Mouse (Mus musculus) liver, embryonic 16.5 days (tissue): ENCODE results near the gene Il25. TPM values are rescaled to one million over a fixed set of nuclear protein-coding genes. Genes with fewer than 3 reads are reported as not detected.

Experiments used
- microRNA counts: library from miRNA; unstranded; fragments of <30 nt; microRNA quantifications from one replicate; lab custom pipeline; 2016
- microRNA-seq: library from miRNA; unstranded; fragments of <30 nt; microRNA quantifications from one replicate; pipeline ENCODE4, GENCODE M21; 2016
- polyA plus RNA-seq: library from polyadenylated mRNA; unstranded; fragments of >200 nt; fragmentation: Nextera tagmentation; extraction: Ambion mirVana; gene quantifications from 2 replicates; pipeline ENCODE4 v1.2.1, GENCODE M21; 2015

Il25 gene
- polyA plus RNA-seq, 1 experiment from 2014 or later = not detected

MicroRNAs encoded within 50 kb of the gene (microRNA counts, 519-probe panel; counts per million panel counts)
- 1,269 counts per million, percentile 9 among the panel's probes with 10 or more counts for microRNA mmu-miR-208a (lab: Ali Mortazavi, UCI)
- microRNA mmu-miR-208b (lab: Ali Mortazavi, UCI) = 1,228 counts per million, percentile 9 among the panel's probes with 10 or more counts

Small RNAs within 50 kb of the gene (microRNA-seq; reads per million reads assigned to microRNA genes)
- gene Mir208a (3.2 reads per million, percentile 10 among the genes with 10 or more reads in this experiment), gene Mir208b (53.9 reads per million, percentile 47 among the genes with 10 or more reads in this experiment)

Other genes with a start within 250 kb of the Il25 start
- gene 1700123O20Rik, start 246.5 kb upstream of the Il25 start, polyA plus RNA-seq = 40.2 and 42.6 TPM in 2 replicates
- 43.5 and 45.1 TPM in 2 replicates for gene Acin1, start 245.8 kb upstream of the Il25 start, polyA plus RNA-seq
- 0.05 and 0.06 TPM in 2 replicates for gene Gm29776, start 233.9 kb upstream of the Il25 start, polyA plus RNA-seq
- gene Cebpe, start 220.5 kb upstream of the Il25 start, polyA plus RNA-seq = 10.4 and 11.7 TPM in 2 replicates
- gene Slc7a8, start 150.7 kb upstream of the Il25 start, polyA plus RNA-seq = 3.0 and 4.9 TPM in 2 replicates
- not detected in 2 replicates for gene Rnf212b, start 118.6 kb upstream of the Il25 start, polyA plus RNA-seq
- 2.4 and 2.7 TPM in 2 replicates for gene Homez, start 61.7 kb upstream of the Il25 start, polyA plus RNA-seq
- 0.51 and 0.55 TPM in 2 replicates for gene Ppp1r3e, start 55.1 kb upstream of the Il25 start, polyA plus RNA-seq
- 0.42 and 0.69 TPM in 2 replicates for gene Bcl2l2, start 49.3 kb upstream of the Il25 start, polyA plus RNA-seq
- gene Gm20521, start 49.3 kb upstream of the Il25 start, polyA plus RNA-seq = 0.11 TPM in 1 of 2 replicates, not detected in the other
- gene Pabpn1, start 40.2 kb upstream of the Il25 start, polyA plus RNA-seq = 30.1 and 32.0 TPM in 2 replicates
- 1.3 and 1.5 TPM in 2 replicates for gene Slc22a17, start 19.6 kb upstream of the Il25 start, polyA plus RNA-seq
- gene Efs, start 6.6 kb upstream of the Il25 start, polyA plus RNA-seq = 0.26 and 0.42 TPM in 2 replicates
- gene Cmtm5, start 3.6 kb downstream of the Il25 start, polyA plus RNA-seq = 0.20 TPM in 1 of 2 replicates, not detected in the other
- 0.51 and 0.54 TPM in 2 replicates for gene Myh6, start 34.2 kb downstream of the Il25 start, polyA plus RNA-seq
- not detected in 2 replicates for gene Gm17428, start 44.2 kb downstream of the Il25 start, polyA plus RNA-seq
- 1.8 and 3.1 TPM in 2 replicates for gene Myh7, start 61.9 kb downstream of the Il25 start, polyA plus RNA-seq
- gene Ngdn, start 82.8 kb downstream of the Il25 start, polyA plus RNA-seq = 28.8 and 32.0 TPM in 2 replicates
- 0.84 and 1.1 TPM in 2 replicates for gene Zfhx2, start 159.6 kb downstream of the Il25 start, polyA plus RNA-seq
- 5.1 and 5.3 TPM in 2 replicates for gene Thtpa, start 162.1 kb downstream of the Il25 start, polyA plus RNA-seq
- gene Ap1g2, start 173.9 kb downstream of the Il25 start, polyA plus RNA-seq = 16.9 and 19.8 TPM in 2 replicates
- not detected in 2 replicates for gene Jph4, start 184.2 kb downstream of the Il25 start, polyA plus RNA-seq